Mouse (Mus musculus): ENCODE data around the gene Fubp1.
A peak's percentile ranks its signal among the peaks of the same experiment; 100 is the strongest.

Fubp1 gene

GRCm38 (mm10) chr3:152209967-152210634 is at the start of gene Fubp1, which contains the start of gene Dnajb4:
Gene Fubp1 (plus strand): TSS chr3:152210422.
Gene Dnajb4 (minus strand): TSS chr3:152210302.
- DNase-seq (ENCODE audit: low spot score), result peak; percentile 100

- no peak for DNase-seq (ENCODE audit: low spot score)
Measured at GRCm38 (mm10) chr3:152160607-152161006, 49.6 kb upstream of the Fubp1 start.

GRCm38 (mm10) chr3:152163320-152163719 is 46.9 kb upstream of the Fubp1 start:
- DNase-seq (ENCODE audit: low spot score), result no peak

- DNase-seq (ENCODE audit: low spot score), result no peak
Measured at GRCm38 (mm10) chr3:152165014-152165350, 45.2 kb upstream of the Fubp1 start.

- peak; percentile 86 for DNase-seq (ENCODE audit: low spot score)
Measured at GRCm38 (mm10) chr3:152165351-152166098, 44.7 kb upstream of the Fubp1 start.

GRCm38 (mm10) chr3:152166099-152166423 is 44.2 kb upstream of the Fubp1 start, which contains the start of gene Gipc2:
Gene Gipc2 (minus strand): TSS chr3:152166230.
- DNase-seq (ENCODE audit: low spot score), result no peak

GRCm38 (mm10) chr3:152166699-152167451 is 43.3 kb upstream of the Fubp1 start:
- no peak for DNase-seq (ENCODE audit: low spot score)

GRCm38 (mm10) chr3:152168007-152168406 is 42.2 kb upstream of the Fubp1 start:
- DNase-seq (ENCODE audit: low spot score), result no peak

- no peak for DNase-seq (ENCODE audit: low spot score)
Measured at GRCm38 (mm10) chr3:152170407-152170806, 39.8 kb upstream of the Fubp1 start.

- DNase-seq (ENCODE audit: low spot score), result peak; percentile 86
Measured at GRCm38 (mm10) chr3:152171236-152171635, 39.0 kb upstream of the Fubp1 start.

- peak; percentile 46 for DNase-seq (ENCODE audit: low spot score)
Measured at GRCm38 (mm10) chr3:152171862-152172261, 38.4 kb upstream of the Fubp1 start.

GRCm38 (mm10) chr3:152172322-152172935 is 37.8 kb upstream of the Fubp1 start:
- DNase-seq (ENCODE audit: low spot score), result no peak

- no peak for DNase-seq (ENCODE audit: low spot score)
Measured at GRCm38 (mm10) chr3:152178816-152179215, 31.4 kb upstream of the Fubp1 start.

GRCm38 (mm10) chr3:152179285-152179684 is 30.9 kb upstream of the Fubp1 start:
- no peak for DNase-seq (ENCODE audit: low spot score)

- no peak for DNase-seq (ENCODE audit: low spot score)
Measured at GRCm38 (mm10) chr3:152180624-152181023, 29.6 kb upstream of the Fubp1 start.

GRCm38 (mm10) chr3:152183522-152183921 is 26.7 kb upstream of the Fubp1 start:
- DNase-seq (ENCODE audit: low spot score), result no peak

- DNase-seq (ENCODE audit: low spot score), result no peak
Measured at GRCm38 (mm10) chr3:152186106-152186505, 24.1 kb upstream of the Fubp1 start.

GRCm38 (mm10) chr3:152189306-152189705 is 20.9 kb upstream of the Fubp1 start:
- no peak for DNase-seq (ENCODE audit: low spot score)

GRCm38 (mm10) chr3:152190679-152191477 is 19.3 kb upstream of the Fubp1 start:
- DNase-seq (ENCODE audit: low spot score), result no peak

- no peak for DNase-seq (ENCODE audit: low spot score)
Measured at GRCm38 (mm10) chr3:152191791-152192237, 18.4 kb upstream of the Fubp1 start.

- peak; percentile 38 for DNase-seq (ENCODE audit: low spot score)
Measured at GRCm38 (mm10) chr3:152192238-152192931, 17.8 kb upstream of the Fubp1 start.

Data from yolk sac, embryonic 10.5 days (tissue).